Mouse (Mus musculus) midbrain, embryonic 16.5 days (tissue): ENCODE data around the gene Fmnl2. TPM values are rescaled to one million over a fixed set of nuclear protein-coding genes. Genes with fewer than 3 reads are reported as not detected.

Experiments
- ATAC-seq: fragments of 200-750 bp; cut with Nextera tagmentation; 2 replicates; pipeline ENCODE4 v1.8.0; 2017; ENCODE audit warnings: moderate TSS enrichment
- H3K27ac ChIP-seq: fragments of 300-500 bp; sonication (generic); 2 replicates; pipeline ENCODE4 v1.5.1; 2014; ENCODE audit warnings: mild to moderate bottlenecking, low read length, mixed read lengths
- H3K27me3 ChIP-seq: fragments of 300-500 bp; sonication (generic); 2 replicates; pipeline ENCODE4 v1.6.1; 2014; ENCODE audit warnings: low read depth, low read length, mixed read lengths; ENCODE audit not compliant: control insufficient read depth, insufficient read depth
- H3K36me3 ChIP-seq: fragments of 300-500 bp; sonication (generic); 2 replicates; pipeline ENCODE4 v1.6.1; 2014; ENCODE audit warnings: mild to moderate bottlenecking, low read length, moderate library complexity, mixed read lengths; ENCODE audit not compliant: control insufficient read depth, insufficient read depth
- H3K4me1 ChIP-seq: fragments of 300-500 bp; sonication (generic); 2 replicates; pipeline ENCODE4 v1.6.1; 2014; ENCODE audit warnings: mild to moderate bottlenecking, low read length, mixed read lengths; ENCODE audit not compliant: control insufficient read depth, insufficient read depth
- H3K4me2 ChIP-seq: fragments of 300-500 bp; sonication (generic); 2 replicates; pipeline ENCODE4 v1.6.1; 2014; ENCODE audit warnings: mild to moderate bottlenecking, low read length, mixed read lengths
- H3K4me3 ChIP-seq: fragments of 300-500 bp; sonication (generic); 2 replicates; pipeline ENCODE4 v1.5.1; 2014; ENCODE audit warnings: low read depth, mild to moderate bottlenecking, low read length, moderate library complexity, mixed read lengths
- H3K9ac ChIP-seq: fragments of 300-500 bp; sonication (generic); 2 replicates; pipeline ENCODE4 v1.6.1; 2014; ENCODE audit warnings: low read depth, low read length, mixed read lengths
- H3K9me3 ChIP-seq: fragments of 300-500 bp; sonication (generic); replicated peaks from 2 replicates; pipeline ENCODE4 v1.6.1; 2014; ENCODE audit warnings: mild to moderate bottlenecking, low read length, mixed read lengths; ENCODE audit not compliant: control insufficient read depth, poor library complexity, severe bottlenecking
- WGBS: fragments of 180-500 bp; shearing (Covaris S2); extraction: QIAGEN DNeasy Blood & Tissue Kit; methylation state at CpG from one replicate; pipeline ENCODE4 v1.1.7; 2014; 5-methylcytosine and 5-hydroxymethylcytosine counted together
- polyA plus RNA-seq: library from polyadenylated mRNA; unstranded; fragments of >200 nt; fragmentation: Nextera tagmentation; extraction: Ambion mirVana; gene quantifications from 2 replicates; pipeline ENCODE4 v1.2.1, GENCODE M21; 2015

The Fmnl2 gene
- polyA plus RNA-seq, 1 experiment from 2014 or later, result 7.6 TPM

DNA sequence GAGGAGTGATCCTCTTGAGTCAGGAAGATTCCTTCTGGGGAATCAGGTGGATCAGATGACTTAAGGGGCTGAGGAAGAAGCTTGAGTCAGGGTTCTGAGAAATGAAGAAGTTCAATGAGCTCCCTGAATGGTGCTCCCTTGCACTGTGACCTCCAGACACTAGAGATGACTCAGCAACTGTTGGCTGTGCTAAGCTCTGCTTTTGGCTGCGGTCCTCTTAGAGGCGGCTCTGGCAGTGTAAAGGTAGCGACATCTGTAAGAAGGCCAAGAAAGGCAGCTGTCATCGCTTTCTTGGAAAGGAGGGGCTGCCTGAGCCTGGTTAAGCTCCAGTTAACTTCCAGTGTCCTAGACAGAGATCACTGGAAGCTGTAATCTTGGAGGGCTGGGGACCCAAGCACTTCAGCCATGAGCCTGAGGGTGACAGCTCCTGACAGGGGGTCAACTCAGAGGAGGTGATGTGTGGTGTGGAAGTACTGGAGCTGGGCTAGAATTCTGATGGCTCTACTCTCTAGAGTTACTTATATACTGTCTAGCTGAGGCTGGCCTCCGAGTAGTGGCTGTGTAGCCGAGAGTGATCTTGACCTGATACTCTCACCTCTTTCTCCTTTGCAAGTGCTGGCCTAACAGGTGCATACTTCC is 37.4 kb downstream of the Fmnl2 start:
- no peaks in the 10 kb centered on the region for H3K27me3 ChIP-seq
- no peak overlapping the region for H3K27ac ChIP-seq
- no peak for ATAC-seq
- peaks cover 5% of the 10 kb centered on the region; the same call in 1 of the 2 replicates for H3K4me1 ChIP-seq
- no peaks in the 10 kb centered on the region for H3K36me3 ChIP-seq
- no peak overlapping the region for H3K9ac ChIP-seq
- H3K9me3 ChIP-seq, result no peaks in the 10 kb centered on the region
- no peak overlapping the region for H3K4me2 ChIP-seq
- 73% methylated on average over 6 of the region's 6 CpGs for WGBS
- no peak overlapping the region for H3K4me3 ChIP-seq

DNA sequence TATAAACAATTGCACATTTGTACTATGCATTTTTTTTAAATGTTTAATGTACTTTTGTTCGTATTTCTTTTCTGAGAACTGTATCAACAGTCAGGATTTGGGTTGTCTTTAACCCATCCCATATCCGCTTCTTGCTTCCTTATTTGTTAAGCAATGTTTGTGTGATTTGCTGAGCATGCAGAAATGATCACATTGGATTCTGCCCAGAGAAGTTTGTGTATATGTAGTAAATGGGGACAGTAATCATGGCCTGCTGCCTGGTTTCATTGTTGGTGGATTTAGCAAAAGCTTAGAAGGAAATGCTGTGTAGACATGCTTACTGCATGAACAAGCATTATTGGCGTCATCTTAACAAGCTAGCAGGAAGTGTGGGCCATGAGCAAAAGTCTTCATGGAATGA is 39.3 kb downstream of the Fmnl2 start:
- no peak for ATAC-seq
- H3K27me3 ChIP-seq, result no peaks in the 10 kb centered on the region
- no peak overlapping the region for H3K4me3 ChIP-seq
- no peak overlapping the region for H3K27ac ChIP-seq
- no peak overlapping the region for H3K9ac ChIP-seq
- H3K4me1 ChIP-seq, result peaks cover 5% of the 10 kb centered on the region; the same call in 1 of the 2 replicates
- no peak overlapping the region for H3K4me2 ChIP-seq
- H3K36me3 ChIP-seq, result no peaks in the 10 kb centered on the region
- no peaks in the 10 kb centered on the region for H3K9me3 ChIP-seq
- 83% methylated on average over 3 of the region's 3 CpGs for WGBS

DNA sequence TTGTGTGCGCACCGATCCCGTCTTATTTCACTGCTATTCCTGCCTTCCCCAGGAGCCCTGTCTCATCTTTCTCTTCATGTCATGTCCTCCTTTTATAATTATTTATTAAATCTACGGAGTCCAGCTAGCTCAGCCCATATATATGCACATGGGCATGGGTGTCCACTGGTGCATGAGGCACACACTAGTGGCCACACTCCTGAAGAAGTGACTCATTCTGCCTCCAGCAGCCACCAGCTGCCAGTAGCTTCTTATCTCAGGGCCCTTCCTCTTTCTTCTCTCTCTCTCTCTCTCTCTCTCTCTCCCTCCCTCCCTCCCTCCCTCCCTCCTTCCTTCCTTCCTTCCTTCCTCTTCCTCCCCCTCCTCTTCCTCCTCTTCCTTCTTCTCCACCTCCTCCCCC is 43.1 kb downstream of the Fmnl2 start:
- Histone ChIP-seq H3K36me3 (no peaks in the 10 kb centered on the region), H3K4me2 (no peak overlapping the region), H3K4me3 (no peak overlapping the region), H3K27ac (no peak overlapping the region), H3K27me3 (no peaks in the 10 kb centered on the region), H3K4me1 (peaks cover 5% of the 10 kb centered on the region), H3K9me3 (no peaks in the 10 kb centered on the region), H3K9ac (no peak overlapping the region)
- 97% methylated on average over 4 of the region's 4 CpGs for WGBS
- no peak for ATAC-seq

DNA sequence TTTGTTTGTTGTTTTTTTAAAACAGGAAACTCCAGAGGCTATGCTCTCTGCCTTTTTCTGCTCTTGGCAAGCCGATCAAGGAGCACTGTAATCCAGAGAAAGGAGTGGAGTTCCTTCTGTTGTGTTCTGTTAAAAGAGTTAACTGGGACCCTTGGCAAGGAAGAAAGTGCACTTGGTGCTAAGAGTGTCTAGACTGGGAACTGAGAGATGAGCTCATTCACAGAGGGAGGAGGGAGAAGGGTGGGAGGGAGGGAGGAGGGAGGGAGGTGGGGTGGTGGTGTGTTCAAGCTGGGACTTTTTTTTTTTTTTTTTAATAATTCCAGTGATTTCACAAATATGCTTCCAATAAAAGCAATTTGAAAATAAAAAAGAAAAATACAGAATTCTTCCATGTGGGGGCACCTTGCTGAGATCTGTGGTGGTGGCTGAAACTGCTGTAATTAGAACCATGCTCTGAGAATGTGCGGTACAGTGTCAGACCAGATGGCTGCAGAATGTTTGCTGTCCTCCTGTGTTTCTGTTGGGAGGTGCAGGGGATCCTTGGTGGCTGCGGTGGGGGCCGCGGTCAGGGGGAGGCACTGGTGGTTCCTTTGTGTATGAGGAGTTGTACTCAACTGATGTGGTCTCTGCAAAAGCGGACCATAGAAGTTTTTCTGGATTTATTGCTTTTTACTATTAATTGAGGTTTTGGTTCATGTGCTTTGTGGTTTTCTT is 43.8 kb downstream of the Fmnl2 start:
- Histone ChIP-seq H3K27ac (no peak overlapping the region), H3K36me3 (no peaks in the 10 kb centered on the region), H3K4me3 (no peak overlapping the region), H3K9ac (no peak overlapping the region), H3K9me3 (no peaks in the 10 kb centered on the region), H3K4me2 (no peak overlapping the region), H3K27me3 (no peaks in the 10 kb centered on the region), H3K4me1 (peaks cover 5% of the 10 kb centered on the region)
- no peak for ATAC-seq
- 81% methylated on average over 6 of the region's 6 CpGs for WGBS

DNA sequence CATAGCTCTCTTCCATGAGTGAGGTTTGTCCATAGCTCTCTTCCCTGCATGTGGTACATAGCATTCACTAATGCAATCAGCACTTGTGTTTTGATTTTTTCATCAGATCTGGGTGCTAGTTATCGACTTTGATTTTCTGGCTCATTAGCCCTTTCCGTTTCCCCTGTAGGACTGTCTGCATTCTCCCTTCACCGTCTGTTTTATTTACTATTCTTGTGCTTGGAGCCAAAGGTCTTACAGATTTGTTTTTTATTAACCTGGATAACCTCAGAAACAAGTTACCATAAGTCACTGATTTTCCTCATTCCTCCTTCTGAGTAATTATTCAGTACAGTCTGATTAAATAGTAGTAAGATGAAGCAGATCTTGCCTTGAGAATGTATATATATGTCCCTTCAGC is 44.8 kb downstream of the Fmnl2 start:
- WGBS, result 79% methylated on average over 3 of the region's 3 CpGs
- no peak for ATAC-seq

DNA sequence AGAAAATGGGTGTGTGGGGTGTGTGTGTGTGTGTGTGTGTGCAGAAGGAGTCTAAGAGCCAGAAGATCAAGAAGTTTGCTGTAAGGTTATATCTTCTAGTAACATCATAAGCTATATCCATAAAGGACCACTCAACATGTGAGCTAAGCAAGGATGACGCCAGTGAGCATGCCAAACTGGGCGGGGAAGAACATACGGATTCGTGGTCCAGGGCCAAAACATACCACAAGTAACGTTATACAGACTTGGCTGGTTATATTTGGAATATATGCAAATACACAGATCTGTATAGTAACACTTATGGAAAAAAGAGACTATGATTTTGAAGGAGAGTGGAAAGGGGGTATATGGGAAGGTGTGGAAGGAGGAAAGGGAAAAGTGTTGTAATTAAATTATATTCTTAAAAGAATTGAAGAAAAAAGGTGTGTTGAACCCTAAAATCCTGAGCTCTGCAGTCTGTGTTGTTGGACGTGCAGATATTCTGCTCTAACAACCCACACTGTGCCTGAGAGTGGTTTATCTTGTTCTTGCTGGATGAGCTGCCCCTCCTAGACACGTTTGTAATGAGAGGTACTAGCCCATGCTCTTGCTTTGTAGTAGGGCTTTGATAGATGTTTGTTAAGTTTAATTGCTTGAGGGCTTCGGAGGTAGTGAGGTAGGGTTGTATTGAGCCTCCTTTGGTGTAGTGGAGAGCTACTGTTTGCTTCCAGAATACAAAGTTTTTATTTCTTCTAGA is 45.7 kb downstream of the Fmnl2 start:
- 83% methylated on average over 8 of the region's 8 CpGs for WGBS
- Histone ChIP-seq H3K9ac (no peak overlapping the region), H3K27me3 (no peaks in the 10 kb centered on the region), H3K27ac (no peak overlapping the region), H3K4me2 (no peak overlapping the region), H3K36me3 (no peaks in the 10 kb centered on the region), H3K4me3 (no peak overlapping the region), H3K9me3 (no peaks in the 10 kb centered on the region), H3K4me1 (peaks cover 3% of the 10 kb centered on the region)
- ATAC-seq, result no peak

More for the DNA sequence above, 44.8 kb downstream of the Fmnl2 start:
- Histone ChIP-seq H3K27ac (no peak overlapping the region), H3K4me3 (no peak overlapping the region), H3K9ac (no peak overlapping the region), H3K9me3 (no peaks in the 10 kb centered on the region), H3K4me2 (no peak overlapping the region), H3K36me3 (no peaks in the 10 kb centered on the region), H3K27me3 (no peaks in the 10 kb centered on the region), H3K4me1 (peaks cover 3% of the 10 kb centered on the region)

DNA sequence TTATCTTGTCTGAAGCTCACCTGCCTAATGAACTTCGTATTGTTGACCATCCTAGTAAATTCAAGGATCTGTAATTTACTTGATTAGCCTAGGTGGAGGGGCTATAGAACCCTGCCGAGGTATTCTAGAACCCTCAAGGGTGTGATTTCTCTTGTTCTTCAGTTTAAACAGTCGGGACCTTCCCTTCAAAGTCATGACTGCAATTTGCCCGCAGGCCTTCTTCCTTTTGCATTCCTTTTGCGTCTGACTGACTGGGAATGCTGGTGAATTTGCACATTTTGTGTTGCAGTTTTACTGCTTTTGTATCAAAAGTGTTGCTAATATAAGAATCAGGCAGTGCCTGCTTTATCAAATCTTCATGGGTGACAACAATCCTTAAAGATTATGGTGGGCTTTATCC is 46.9 kb downstream of the Fmnl2 start:
- no peak overlapping the region for H3K4me3 ChIP-seq
- no peaks in the 10 kb centered on the region for H3K9me3 ChIP-seq
- H3K4me2 ChIP-seq, result no peak overlapping the region
- H3K9ac ChIP-seq, result no peak overlapping the region
- H3K27ac ChIP-seq, result no peak overlapping the region
- no peak for ATAC-seq
- WGBS, result 62% methylated on average over 5 of the region's 5 CpGs
- H3K27me3 ChIP-seq, result no peaks in the 10 kb centered on the region
- H3K36me3 ChIP-seq, result no peaks in the 10 kb centered on the region
- no peaks in the 10 kb centered on the region; the same call in 1 of the 2 replicates for H3K4me1 ChIP-seq

DNA sequence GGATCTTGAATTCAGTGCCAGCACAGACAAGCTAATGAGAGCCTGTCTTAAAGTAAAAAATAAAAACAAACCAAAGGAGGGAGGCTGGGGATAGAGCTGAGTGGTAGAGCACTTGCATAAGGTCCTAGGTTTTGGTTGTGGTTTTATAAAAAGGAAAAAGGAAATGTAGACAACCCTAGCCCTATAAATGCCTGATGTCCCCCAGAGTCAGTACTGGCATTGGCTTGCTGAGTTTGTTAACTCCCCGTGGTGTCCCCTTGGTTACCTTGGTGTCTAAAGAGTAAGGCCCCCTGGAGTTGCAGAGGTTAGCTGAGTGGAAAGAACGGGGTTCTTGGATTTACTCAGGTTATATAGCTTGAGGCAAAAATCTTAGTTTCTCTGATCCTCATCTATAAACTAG is 55.7 kb downstream of the Fmnl2 start:
- Histone ChIP-seq H3K4me2 (no peak overlapping the region), H3K4me1 (peaks cover 8% of the 10 kb centered on the region), H3K27ac (no peak overlapping the region), H3K9me3 (no peaks in the 10 kb centered on the region), H3K9ac (no peak overlapping the region), H3K27me3 (no peaks in the 10 kb centered on the region), H3K4me3 (no peak overlapping the region), H3K36me3 (no peaks in the 10 kb centered on the region)
- ATAC-seq, result no peak
- WGBS, result 21% methylated on average over 2 of the region's 2 CpGs

DNA sequence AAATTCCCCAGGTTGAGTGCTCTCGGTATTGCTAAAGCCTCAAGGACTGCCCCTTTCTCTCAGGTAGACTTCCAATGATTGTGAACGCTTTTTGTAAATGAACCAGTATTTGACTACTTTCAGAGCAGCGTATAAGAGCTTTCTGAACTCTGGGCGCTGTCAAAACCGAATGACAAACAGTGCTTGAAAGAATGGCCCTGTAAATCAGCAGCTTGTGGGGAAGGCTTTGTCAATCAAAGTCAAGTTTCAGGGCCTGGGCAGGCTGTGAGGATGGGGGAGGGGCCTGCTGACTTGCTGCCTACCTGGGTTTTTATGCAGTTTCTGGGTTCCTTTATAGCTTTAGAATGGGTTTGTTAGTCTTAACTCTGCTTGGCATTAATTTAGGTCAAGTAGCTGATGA is 56.1 kb downstream of the Fmnl2 start:
- Histone ChIP-seq H3K27ac (no peak overlapping the region), H3K9ac (no peak overlapping the region), H3K36me3 (no peaks in the 10 kb centered on the region), H3K4me3 (no peak overlapping the region), H3K9me3 (no peaks in the 10 kb centered on the region), H3K4me1 (peaks cover 8% of the 10 kb centered on the region), H3K4me2 (no peak overlapping the region), H3K27me3 (no peaks in the 10 kb centered on the region)
- 16% methylated on average over 5 of the region's 5 CpGs for WGBS
- ATAC-seq, result no peak
